Mouse (Mus musculus) left cerebral cortex, adult 8-10 months (tissue): ENCODE data around the gene Agap1. TPM values are rescaled to one million over a fixed set of nuclear protein-coding genes. Genes with fewer than 3 reads are reported as not detected.

Source experiments
- DNase-seq, 2 experiments: peaks; one replicate each; pipeline ENCODE4 v3.0.0; 2022; ENCODE audit warnings: low spot score in 2 of 2
- total RNA-seq, 4 experiments: library from RNA; stranded (reverse); gene quantifications; 2 replicates each; pipeline ENCODE4 v1.2.4; 2022

Agap1 gene
- total RNA-seq, 4 experiments from 2014 or later = 269 to 335 (median 295) TPM

GRCm38 (mm10) chr1:89827051-89827450 is 372.4 kb downstream of the Agap1 start:
- no peak for DNase-seq

- DNase-seq = no peak
Measured at GRCm38 (mm10) chr1:89831095-89831494, 376.5 kb downstream of the Agap1 start.

GRCm38 (mm10) chr1:89844064-89844463 is 389.5 kb downstream of the Agap1 start:
- DNase-seq = no peak

DNA sequence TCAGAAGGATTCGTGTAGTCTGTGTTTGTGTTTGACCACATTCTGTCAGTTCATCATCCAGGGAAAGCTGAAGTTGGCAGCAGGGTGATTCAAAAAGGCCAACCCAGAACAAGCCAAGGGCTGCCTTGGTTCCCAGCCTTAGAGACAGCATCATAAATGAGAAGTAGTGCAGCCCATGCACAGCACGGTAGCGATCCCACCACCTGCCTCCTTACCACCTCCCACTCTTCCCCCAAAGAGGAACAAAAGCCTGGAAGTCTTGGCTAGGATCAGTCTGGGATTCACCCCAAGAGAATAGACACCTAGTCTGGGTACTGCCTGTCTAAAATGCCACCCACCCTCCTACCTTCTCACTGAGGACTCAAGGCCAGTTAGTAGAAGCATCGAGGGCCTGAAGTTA is 390.9 kb downstream of the Agap1 start:
- peak in 1 of 2 experiments; percentile 56 for DNase-seq

DNA sequence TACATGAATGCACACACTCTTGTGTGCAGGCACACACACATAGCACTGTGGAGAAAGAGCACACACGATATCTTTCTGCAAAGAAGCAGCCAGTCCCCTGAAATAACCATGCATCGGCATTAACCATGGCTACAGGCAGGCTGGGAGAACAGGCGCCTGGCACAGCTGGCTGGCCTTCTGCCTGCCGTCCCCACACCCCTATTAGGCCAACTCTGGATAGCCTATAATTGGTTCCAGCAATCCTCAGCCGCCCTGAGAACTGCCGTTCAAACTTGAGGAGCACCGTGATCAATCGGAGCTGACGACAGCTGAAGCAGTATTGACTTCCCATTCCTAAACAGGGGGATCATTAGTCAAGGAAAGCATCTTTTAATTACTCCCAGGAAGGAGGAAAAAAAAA is 391.5 kb downstream of the Agap1 start:
- DNase-seq = no peak

GRCm38 (mm10) chr1:89848356-89849039 is 393.9 kb downstream of the Agap1 start:
- DNase-seq = no peak

- DNase-seq = no peak
Measured at GRCm38 (mm10) chr1:89849151-89849860, 394.7 kb downstream of the Agap1 start.

DNA sequence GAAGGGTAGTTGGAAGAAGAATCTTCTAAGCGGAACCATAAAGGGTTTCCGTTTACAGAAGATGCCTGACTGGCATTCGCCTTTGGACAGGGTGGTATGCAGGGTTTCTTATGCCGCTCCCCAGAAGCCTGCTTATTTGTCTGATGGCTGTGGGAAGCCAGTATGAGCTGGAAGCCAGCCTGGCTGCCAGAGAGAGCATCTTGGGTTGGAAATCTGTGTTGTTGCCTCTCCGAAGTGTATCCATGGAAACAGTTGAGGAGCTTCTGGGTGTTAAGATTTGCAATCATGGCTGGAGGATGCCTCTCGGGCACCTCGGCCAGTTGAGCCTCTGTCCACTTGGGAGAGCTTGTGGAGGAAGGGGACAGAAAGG is 395.2 kb downstream of the Agap1 start:
- peak; percentile 21 to 42 for DNase-seq

DNA sequence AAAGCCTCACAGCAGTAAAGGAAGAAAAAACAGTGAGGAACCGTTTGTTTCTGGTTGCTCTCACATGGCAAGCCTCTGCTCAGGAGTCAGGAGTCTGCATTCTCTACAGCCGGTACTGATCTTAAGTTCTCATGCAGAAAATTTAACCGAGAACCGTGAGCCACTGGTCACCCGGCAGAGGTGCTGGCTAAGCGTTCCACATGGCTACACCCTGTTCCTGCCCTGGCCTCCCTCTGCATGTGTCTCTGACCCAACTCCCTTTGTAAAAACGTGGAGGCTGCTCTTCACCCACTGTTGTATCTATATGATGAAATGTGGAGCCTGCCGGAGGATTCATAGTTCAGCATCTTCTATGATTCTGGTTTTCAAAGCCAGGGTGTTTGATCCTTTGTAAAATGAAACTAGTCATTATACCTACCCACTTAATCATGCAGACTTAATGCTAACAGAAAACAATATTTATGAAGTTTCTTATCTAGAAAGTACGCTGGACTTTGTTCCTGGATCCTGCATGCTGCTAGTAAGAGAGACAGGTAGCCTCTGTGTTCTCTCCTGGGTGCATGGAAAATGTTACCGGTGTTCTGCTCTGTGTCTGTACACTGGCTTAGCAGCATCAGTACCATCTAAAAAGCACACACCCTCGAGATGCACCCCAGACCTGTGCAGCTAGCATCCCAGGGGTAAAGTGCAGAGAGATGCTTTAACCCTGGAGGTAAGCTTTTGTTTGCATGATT is 396.2 kb downstream of the Agap1 start:
- no peak for DNase-seq

DNA sequence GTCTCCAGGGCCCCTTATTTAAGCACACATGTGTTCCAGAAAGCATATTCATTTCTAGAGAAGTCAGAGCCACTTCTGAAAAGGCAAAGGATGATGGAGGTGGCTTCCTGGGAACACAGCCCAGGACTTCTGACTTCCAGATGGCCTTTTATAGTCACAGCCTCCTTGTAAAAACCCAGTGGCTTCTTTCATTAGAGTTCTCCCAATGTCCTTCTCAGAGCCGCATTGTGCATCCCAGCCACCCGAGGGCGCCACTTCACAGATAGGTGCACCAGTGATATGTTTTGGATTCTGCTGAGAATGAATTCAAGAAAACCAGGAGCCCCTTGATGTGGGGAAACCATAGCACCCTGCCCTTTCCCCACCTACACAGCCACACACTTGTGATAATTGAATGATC is 404.6 kb downstream of the Agap1 start:
- no peak for DNase-seq

- no peak for DNase-seq
Measured at GRCm38 (mm10) chr1:89860017-89860730, 405.6 kb downstream of the Agap1 start.

DNA sequence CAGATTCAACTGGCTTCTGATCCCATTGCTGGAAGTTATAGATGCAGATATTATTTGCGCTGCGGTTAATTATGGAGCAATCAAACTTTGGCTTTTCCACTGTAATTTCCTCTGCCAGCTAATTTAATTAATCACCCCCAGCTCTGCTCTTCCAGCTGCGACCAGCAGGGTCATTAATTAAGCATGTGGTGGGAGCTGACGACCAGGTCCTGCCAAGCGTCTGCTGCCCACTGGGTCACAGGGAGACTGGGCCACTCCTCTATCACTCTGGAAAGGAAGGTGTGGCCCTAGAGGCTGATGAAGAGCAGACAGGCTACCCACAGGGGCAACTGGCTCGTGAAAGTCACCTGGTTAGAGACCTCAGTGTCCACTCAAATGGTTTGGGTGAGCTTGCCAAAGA is 411.2 kb downstream of the Agap1 start:
- DNase-seq = no peak

DNA sequence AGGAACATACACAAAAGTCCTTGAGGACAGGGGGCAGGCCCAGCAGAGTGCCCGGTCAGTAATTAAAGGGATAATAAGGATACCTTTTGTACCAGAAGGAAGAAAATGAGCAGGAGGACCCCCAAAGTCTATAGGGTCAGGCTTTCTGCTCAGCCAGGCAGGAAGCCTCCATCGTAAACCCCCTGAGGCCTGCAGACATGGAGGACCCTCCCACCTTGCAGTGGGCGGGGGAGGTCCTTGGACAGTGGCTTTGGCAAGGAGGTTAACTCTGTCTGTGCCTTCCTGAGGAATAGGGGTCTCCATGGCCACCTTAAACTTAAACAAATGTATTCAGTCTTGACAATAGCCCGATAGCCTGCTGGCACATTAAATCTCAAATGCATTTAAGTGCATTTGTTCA is 413.2 kb downstream of the Agap1 start:
- DNase-seq = no peak

DNA sequence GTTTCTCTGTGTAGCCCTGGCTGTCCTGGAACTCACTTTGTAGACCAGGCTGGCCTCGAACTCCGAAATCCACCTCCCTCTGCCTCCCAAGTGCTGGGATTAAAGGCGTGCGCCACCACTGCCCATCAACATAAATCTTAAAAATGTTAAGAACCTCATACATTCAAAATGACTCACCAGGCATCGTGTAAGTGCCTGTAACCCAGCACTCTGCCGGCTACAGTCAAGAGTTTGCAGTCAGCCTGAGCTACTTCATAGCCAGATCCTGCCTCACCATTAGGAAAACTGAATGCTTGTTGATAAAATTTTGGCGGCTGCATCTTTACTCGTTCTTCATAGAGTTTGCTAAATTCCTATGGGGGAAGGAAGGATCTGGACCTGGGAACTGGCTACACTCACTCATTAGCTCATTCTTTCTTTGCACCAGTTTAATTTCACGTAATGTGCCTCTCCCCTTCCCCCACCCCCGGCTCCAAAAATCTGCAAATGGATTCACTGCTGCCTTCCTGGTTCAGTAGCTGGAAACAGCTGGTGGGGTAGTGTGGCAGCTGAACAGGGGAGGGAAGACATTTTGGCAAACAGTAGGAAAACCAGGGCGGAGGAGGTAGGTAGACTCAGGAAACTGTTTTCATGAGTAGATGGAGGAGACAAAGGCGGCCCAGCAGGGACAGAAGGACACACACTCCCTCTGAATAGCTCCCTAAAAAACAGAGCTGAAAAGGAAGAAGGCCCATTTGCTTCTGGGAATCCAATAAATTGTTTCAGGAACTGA is 415.7 kb downstream of the Agap1 start:
- no peak for DNase-seq

DNA sequence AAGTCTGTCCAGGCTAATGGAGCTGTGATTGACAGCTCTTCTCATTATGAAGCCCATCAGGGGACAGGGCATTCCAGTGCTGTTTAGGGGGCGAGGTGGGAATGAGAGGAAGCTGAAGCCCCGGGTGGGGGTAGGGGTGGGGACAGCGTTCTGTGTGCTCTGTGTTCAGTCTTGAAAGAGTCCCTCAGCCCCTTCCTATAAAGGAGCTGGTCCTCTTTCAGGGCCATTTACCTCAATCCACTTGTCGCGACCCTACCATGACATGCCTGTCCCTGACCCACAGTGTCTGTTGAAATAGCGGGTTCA is 416.3 kb downstream of the Agap1 start:
- no peak for DNase-seq

- DNase-seq = no peak
Measured at GRCm38 (mm10) chr1:89876346-89877072, 421.9 kb downstream of the Agap1 start.

GRCm38 (mm10) chr1:89878496-89878895 is 423.9 kb downstream of the Agap1 start:
- no peak for DNase-seq

DNA sequence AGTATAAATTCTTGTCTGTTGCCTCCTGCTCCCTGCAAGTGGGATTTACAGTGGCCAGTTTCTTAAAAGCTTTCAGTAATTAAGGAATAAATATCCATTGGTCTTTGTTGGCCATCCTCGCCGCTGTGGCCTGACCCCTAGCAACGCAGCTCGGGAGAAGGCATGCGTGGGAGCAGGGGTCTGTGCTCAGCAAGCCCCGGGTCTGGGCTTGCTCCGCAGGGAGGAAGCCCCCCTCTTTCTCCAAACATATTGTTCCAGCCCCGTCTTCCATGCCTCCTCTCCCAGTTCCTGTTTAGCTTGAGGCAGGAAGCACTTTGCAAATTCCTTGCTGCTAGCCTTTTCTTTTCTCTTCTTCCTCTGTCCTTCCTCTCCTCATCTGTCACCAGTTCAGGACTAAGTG is 425.6 kb downstream of the Agap1 start:
- no peak for DNase-seq

GRCm38 (mm10) chr1:89880834-89881233 is 426.2 kb downstream of the Agap1 start:
- no peak for DNase-seq

DNA sequence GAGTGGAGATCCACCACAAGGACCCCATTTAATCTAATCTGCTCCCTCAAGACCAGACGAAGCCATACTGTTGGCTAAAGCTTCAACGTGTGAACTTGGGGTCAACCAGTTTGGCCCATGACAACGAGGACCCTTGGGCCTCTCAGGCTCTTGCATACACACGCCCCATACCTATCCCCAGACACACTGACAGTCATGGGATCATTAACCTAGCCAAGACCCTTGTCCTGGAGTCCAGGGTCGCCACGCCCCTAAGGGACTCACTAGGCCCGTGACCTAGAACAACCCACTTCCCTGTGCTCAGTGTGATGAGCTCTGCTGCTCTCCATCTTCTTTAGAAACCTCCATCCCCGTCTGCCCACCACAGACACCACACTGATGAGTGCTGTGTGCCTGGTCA is 429.7 kb downstream of the Agap1 start:
- no peak for DNase-seq

GRCm38 (mm10) chr1:89885696-89886095 is 431.1 kb downstream of the Agap1 start:
- DNase-seq = no peak
